Mouse (Mus musculus): ENCODE measurements at regions not wholly inside any gene's neighbourhood (a gene's known extent, or its start where the extent isn't known, plus 50 kb on each side); places are given as distances from the start of the nearest gene placed in this dataset.

DNA sequence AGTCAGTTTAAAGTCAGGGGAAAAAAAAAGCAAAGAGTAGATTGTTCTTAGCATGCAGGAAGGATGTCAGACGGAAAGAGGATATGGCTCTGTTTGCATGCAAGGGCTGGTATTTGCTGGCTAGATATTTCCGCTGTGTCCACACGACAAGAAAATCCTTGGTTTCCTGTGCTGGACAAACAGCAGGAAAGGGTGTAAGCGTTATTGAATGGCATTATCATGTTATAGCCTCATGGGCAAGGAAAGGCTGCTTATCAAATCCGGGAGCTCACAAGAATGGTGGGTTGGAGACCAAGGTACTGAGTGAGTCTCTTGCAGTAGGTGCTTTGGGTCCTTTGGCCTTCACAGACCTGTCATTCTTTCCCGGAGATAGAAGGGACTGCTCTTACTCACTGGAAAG lies 127.7 kb upstream of the Dph6 start:
- Histone ChIP-seq H3K27ac (ENCODE audit: insufficient read depth, low read depth, low read length) (no peak overlapping the region), H3K4me3 (ENCODE audit: insufficient read depth, low read depth, low read length) (no peak overlapping the region), H3K4me1 (ENCODE audit: control insufficient read depth, insufficient read depth, low read length) (no peaks in the 10 kb centered on the region)
- WGBS = 93% methylated on average over 6 of the region's 6 CpGs
- TF ChIP-seq CTCF (IDR thresholded peaks at IDR 0.05; ENCODE audit: insufficient read depth, low read depth, low read length) = no peak
- TF ChIP-seq POLR2A (IDR thresholded peaks at IDR 0.05; ENCODE audit: insufficient read depth, low read depth, low read length) = no peak

DNA sequence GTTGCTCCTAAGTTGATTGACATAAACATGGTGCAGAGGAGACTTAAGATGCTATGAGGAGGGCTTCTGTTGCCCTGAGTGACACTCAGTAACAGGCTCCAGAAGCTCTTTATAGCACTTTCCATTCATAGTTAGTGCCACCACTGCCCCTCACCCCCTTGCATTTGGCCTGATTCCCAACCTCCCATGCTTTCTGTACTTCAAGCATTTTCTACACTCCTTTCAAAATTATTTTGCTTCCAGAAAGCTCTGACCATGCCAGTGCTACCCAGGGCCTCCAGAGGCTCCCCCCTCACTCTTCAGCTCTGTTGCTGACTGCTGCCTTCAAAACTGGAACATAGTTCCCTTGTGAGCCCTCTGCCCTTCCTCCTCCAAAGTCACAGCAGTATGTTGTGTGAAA lies 129.4 kb upstream of the Dph6 start:
- Histone ChIP-seq H3K4me1 (ENCODE audit: control insufficient read depth, insufficient read depth, low read length) (no peaks in the 10 kb centered on the region), H3K27ac (ENCODE audit: insufficient read depth, low read depth, low read length) (no peak overlapping the region), H3K4me3 (ENCODE audit: insufficient read depth, low read depth, low read length) (no peak overlapping the region)
- no peak for TF ChIP-seq CTCF (IDR thresholded peaks at IDR 0.05; ENCODE audit: insufficient read depth, low read depth, low read length)
- TF ChIP-seq POLR2A (IDR thresholded peaks at IDR 0.05; ENCODE audit: insufficient read depth, low read depth, low read length) = no peak

DNA sequence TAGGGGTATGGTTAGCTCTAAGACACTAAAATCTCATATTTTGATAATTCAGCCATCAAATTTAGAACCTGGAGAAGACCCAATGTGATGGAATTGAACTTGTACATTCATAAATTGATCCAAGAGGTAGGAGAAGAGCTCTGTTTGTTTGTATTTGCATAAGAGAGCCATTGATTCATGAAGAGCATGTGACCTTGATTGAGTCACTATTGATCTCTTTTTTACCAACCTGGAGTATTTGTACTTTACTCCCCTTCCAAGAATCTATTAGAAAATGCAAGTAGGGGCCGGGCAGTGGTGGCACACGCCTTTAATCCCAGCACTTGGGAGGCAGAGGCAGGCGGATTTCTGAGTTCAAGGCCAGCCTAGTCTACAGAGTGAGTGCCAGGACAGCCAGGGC lies 133.5 kb upstream of the Dph6 start:
- no peak overlapping the region for H3K27ac ChIP-seq (ENCODE audit: insufficient read depth, low read depth, low read length)
- TF ChIP-seq POLR2A (IDR thresholded peaks at IDR 0.05; ENCODE audit: insufficient read depth, low read depth, low read length) (no peak), CTCF (IDR thresholded peaks at IDR 0.05; ENCODE audit: insufficient read depth, low read depth, low read length) (no peak)
- H3K4me1 ChIP-seq (ENCODE audit: control insufficient read depth, insufficient read depth, low read length) = no peaks in the 10 kb centered on the region
- no peak overlapping the region for H3K4me3 ChIP-seq (ENCODE audit: insufficient read depth, low read depth, low read length)
- 97% methylated on average over 3 of the region's 3 CpGs for WGBS

GRCm38 (mm10) chr2:114796630-114797290 lies 142.0 kb upstream of the Dph6 start:
- H3K4me1 ChIP-seq (ENCODE audit: control insufficient read depth, insufficient read depth, low read length) = no peaks in the 10 kb centered on the region
- WGBS = 81% methylated on average over 6 of the region's 6 CpGs
- no peak overlapping the region for H3K4me3 ChIP-seq (ENCODE audit: insufficient read depth, low read depth, low read length)
- TF ChIP-seq CTCF (IDR thresholded peaks at IDR 0.05; ENCODE audit: insufficient read depth, low read depth, low read length) (no peak), POLR2A (IDR thresholded peaks at IDR 0.05; ENCODE audit: insufficient read depth, low read depth, low read length) (no peak)
- H3K27ac ChIP-seq (ENCODE audit: insufficient read depth, low read depth, low read length) = no peak overlapping the region

DNA sequence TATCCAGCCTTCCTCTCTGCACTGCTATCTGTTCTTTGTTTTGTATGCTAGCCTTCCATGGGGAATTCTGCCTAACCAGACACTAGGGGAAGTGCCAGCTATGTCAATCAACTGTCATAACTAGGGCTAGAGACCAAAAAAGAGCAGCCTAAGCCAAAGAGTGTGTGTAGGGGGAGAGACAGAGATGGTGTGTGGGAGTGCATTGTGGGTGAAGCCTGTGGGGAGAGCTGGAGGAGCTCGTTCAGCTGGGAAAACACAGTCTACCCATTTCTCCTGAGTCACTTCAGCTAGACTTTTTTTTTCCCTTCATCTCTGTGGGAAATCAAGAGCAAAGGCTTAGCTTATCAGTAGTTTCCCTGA lies 142.5 kb upstream of the Dph6 start:
- 29% methylated on average over 1 of the region's 1 CpGs for WGBS
- Histone ChIP-seq H3K27ac (ENCODE audit: insufficient read depth, low read depth, low read length) (no peak overlapping the region), H3K4me1 (ENCODE audit: control insufficient read depth, insufficient read depth, low read length) (no peaks in the 10 kb centered on the region), H3K4me3 (ENCODE audit: insufficient read depth, low read depth, low read length) (no peak overlapping the region)
- no peak for TF ChIP-seq CTCF (IDR thresholded peaks at IDR 0.05; ENCODE audit: insufficient read depth, low read depth, low read length)
- TF ChIP-seq POLR2A (IDR thresholded peaks at IDR 0.05; ENCODE audit: insufficient read depth, low read depth, low read length) = no peak

- no peak for TF ChIP-seq POLR2A (IDR thresholded peaks at IDR 0.05; ENCODE audit: insufficient read depth, low read depth, low read length)
- no peak for TF ChIP-seq CTCF (IDR thresholded peaks at IDR 0.05; ENCODE audit: insufficient read depth, low read depth, low read length)
- WGBS = 98% methylated on average over 3 of the region's 3 CpGs
- no peaks in the 10 kb centered on the region for H3K4me1 ChIP-seq (ENCODE audit: control insufficient read depth, insufficient read depth, low read length)
- H3K4me3 ChIP-seq (ENCODE audit: insufficient read depth, low read depth, low read length) = no peak overlapping the region
- no peak overlapping the region for H3K27ac ChIP-seq (ENCODE audit: insufficient read depth, low read depth, low read length)
Observed at GRCm38 (mm10) chr2:114803241-114803640, 148.5 kb upstream of the Dph6 start.

- TF ChIP-seq POLR2A (IDR thresholded peaks at IDR 0.05; ENCODE audit: insufficient read depth, low read depth, low read length) = no peak
- TF ChIP-seq CTCF (IDR thresholded peaks at IDR 0.05; ENCODE audit: insufficient read depth, low read depth, low read length) = no peak
- H3K4me3 ChIP-seq (ENCODE audit: insufficient read depth, low read depth, low read length) = no peak overlapping the region
- no peaks in the 10 kb centered on the region for H3K4me1 ChIP-seq (ENCODE audit: control insufficient read depth, insufficient read depth, low read length)
- 86% methylated on average over 3 of the region's 3 CpGs for WGBS
- H3K27ac ChIP-seq (ENCODE audit: insufficient read depth, low read depth, low read length) = no peak overlapping the region
Observed at GRCm38 (mm10) chr2:114803928-114804327, 149.2 kb upstream of the Dph6 start.

GRCm38 (mm10) chr2:114805436-114806047 lies 150.8 kb upstream of the Dph6 start:
- no peak overlapping the region for H3K27ac ChIP-seq (ENCODE audit: insufficient read depth, low read depth, low read length)
- no peaks in the 10 kb centered on the region for H3K4me1 ChIP-seq (ENCODE audit: control insufficient read depth, insufficient read depth, low read length)
- TF ChIP-seq CTCF (IDR thresholded peaks at IDR 0.05; ENCODE audit: insufficient read depth, low read depth, low read length) = no peak
- no peak for TF ChIP-seq POLR2A (IDR thresholded peaks at IDR 0.05; ENCODE audit: insufficient read depth, low read depth, low read length)
- WGBS = 44% methylated on average over 3 of the region's 3 CpGs
- H3K4me3 ChIP-seq (ENCODE audit: insufficient read depth, low read depth, low read length) = no peak overlapping the region

GRCm38 (mm10) chr2:114808046-114808445 lies 153.3 kb upstream of the Dph6 start:
- 88% methylated on average over 5 of the region's 5 CpGs for WGBS
- H3K27ac ChIP-seq (ENCODE audit: insufficient read depth, low read depth, low read length) = no peak overlapping the region
- no peaks in the 10 kb centered on the region for H3K4me1 ChIP-seq (ENCODE audit: control insufficient read depth, insufficient read depth, low read length)
- H3K4me3 ChIP-seq (ENCODE audit: insufficient read depth, low read depth, low read length) = no peak overlapping the region
- no peak for TF ChIP-seq CTCF (IDR thresholded peaks at IDR 0.05; ENCODE audit: insufficient read depth, low read depth, low read length)
- TF ChIP-seq POLR2A (IDR thresholded peaks at IDR 0.05; ENCODE audit: insufficient read depth, low read depth, low read length) = no peak
